Mouse (Mus musculus) liver, embryonic 14.5 days (tissue): ENCODE data around the gene Spcs2.

Experiments used
- CTCF ChIP-seq: IDR thresholded peaks from 2 replicates; pipeline ENCODE4 v1.5.1; 2016; ENCODE audit warnings: antibody characterized with exemption, low read depth, control low read depth
- EP300 ChIP-seq: IDR thresholded peaks from 2 replicates; pipeline ENCODE4 v1.6.1; 2016; ENCODE audit warnings: antibody characterized with exemption, low read depth

DNA sequence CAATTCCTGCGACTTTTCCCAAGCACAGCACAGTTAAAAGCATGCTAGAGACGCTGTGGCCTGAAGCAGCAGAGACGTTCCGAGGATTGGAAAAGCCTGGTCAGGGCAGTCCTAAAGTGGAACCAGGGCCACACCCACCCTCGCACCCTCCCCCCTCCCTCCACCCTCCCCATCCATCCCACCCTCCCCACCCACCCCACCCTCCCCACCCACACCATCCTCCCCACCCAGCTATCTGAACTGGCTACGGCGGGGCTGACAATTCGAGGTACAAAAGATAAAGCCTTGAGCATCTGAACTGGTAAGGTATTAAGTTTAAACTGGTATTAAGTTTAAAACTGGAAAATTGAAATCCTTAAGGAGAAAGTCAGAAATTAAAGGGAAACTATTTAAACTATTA, 59.7 kb downstream of the Spcs2 start:
- TF ChIP-seq EP300 (no peak), CTCF (no peak)
